Mouse (Mus musculus): Measurements from ENCODE around the gene L2hgdh.

DNA sequence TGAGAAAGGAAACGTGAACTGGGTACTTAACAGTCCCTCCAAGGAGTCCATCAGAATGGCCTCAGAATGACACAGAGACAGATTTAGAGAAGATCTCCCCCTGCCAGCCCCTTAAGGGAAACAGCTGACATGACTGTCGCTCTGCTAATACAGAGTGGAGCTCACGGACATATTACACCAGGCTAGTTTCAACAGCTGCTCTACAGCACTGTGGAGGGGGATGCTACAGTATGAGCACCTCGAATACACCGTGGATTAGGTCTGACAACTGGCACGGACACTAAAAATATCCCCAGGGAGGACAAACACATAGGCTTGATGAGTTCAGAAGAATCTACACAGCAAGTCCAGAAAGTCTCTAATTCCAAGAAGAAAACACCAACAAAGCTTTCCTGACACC lies 26.3 kb downstream of the L2hgdh start:
- TF ChIP-seq CTCF (IDR thresholded peaks at IDR 0.05) (no peak), EP300 (IDR thresholded peaks at IDR 0.05) (no peak)

Measured in lung, postnatal 0 days (tissue).